Mouse (Mus musculus): Measurements from ENCODE around the gene Wfikkn1. TPM values are rescaled to one million over a fixed set of nuclear protein-coding genes. Genes with fewer than 3 reads are reported as not detected.

The Wfikkn1 gene
- polyA plus RNA-seq, 1 experiment from 2014 or later: 0.35 TPM

DNA sequence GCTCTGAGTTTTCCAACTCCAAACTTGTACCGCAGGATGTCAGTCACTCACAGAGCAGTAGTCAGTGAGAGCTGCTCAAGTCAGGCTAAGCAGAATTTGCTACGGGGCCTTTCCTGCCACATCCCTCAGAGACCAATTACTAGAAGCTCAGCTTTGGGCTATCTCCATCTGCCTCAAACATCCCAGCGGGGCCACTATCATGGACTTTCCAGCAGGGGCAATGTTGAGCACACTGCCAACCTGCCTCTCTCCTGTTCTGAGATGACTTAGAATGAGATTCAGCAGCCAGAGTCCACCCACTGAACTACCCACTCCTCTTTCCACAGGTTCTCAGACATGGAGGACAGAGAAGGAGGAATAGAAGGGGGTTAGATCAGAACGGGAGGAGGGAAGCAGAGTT lies 5.0 kb upstream of the Wfikkn1 start:
- 51% methylated on average over 4 of the region's 4 CpGs for WGBS (ENCODE audit: insufficient replicate concordance)
- H3K27ac ChIP-seq (replicated peaks): no peak overlapping the region
- no peak for ATAC-seq (ENCODE audit: insufficient read depth)

DNA sequence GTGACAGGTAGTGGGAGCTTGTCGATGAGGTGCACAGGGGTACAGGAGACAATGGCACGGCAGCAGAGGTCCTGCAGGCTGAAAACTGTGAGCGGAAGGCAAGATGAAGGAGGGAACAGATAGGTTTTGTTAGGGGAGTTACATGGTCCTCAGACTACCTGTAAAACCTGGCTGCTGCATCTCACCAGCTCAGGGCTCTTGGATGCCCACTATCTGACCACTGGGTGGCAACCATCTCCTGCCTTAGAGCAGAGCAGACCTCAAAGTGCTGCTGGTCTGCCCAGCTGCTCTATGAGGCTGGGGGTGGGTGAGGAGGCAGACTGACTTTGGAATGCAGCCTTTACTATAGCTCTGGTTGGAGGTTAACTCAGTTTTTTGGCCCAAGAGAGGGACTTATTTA lies 3.2 kb upstream of the Wfikkn1 start:
- Histone ChIP-seq H3K9ac (no peak overlapping the region), H3K36me3 (replicated peaks) (peaks cover 36% of the 10 kb centered on the region), H3K4me3 (replicated peaks) (no peak overlapping the region), H3K27me3 (no peaks in the 10 kb centered on the region), H3K9me3 (replicated peaks) (no peaks in the 10 kb centered on the region), H3K4me1 (replicated peaks) (peaks cover 51% of the 10 kb centered on the region), H3K27ac (replicated peaks) (no peak overlapping the region), H3K4me2 (no peak overlapping the region)
- WGBS (ENCODE audit: insufficient replicate concordance): 82% methylated on average over 3 of the region's 3 CpGs
- no peak for ATAC-seq (ENCODE audit: insufficient read depth)

More for the DNA sequence above, 5.0 kb upstream of the Wfikkn1 start:
- Histone ChIP-seq H3K4me2 (no peak overlapping the region), H3K9ac (no peak overlapping the region), H3K27me3 (no peaks in the 10 kb centered on the region), H3K9me3 (replicated peaks) (no peaks in the 10 kb centered on the region), H3K4me3 (replicated peaks) (no peak overlapping the region), H3K4me1 (replicated peaks) (peaks cover 40% of the 10 kb centered on the region), H3K36me3 (replicated peaks) (peaks cover 28% of the 10 kb centered on the region; the same call in 1 of the 2 replicates)

DNA sequence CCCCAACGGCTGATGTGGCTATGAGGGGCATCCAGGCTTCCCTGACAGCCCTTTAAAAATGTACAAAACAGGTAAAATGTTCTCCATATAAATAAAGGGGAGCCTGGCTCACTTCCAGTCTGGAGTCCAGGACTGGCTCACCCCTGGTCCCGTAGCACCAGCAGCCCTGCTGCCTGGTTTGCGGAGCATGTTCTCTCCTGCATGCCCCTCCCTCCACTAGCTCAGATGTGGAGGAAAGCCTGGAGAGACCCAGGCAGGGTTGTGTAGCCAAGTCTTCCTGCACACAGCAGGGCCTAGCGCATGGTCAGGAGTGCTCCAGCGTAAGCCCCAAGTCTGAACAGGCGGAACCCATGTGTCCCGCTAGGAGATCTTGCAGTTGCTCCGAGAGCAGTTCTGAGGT lies 2.6 kb upstream of the Wfikkn1 start:
- H3K4me3 ChIP-seq (replicated peaks): no peak overlapping the region
- no peak for ATAC-seq (ENCODE audit: insufficient read depth)
- WGBS (ENCODE audit: insufficient replicate concordance): 87% methylated on average over 8 of the region's 8 CpGs
- H3K4me1 ChIP-seq (replicated peaks): peaks cover 52% of the 10 kb centered on the region
- H3K27ac ChIP-seq (replicated peaks): no peak overlapping the region
- peaks cover 37% of the 10 kb centered on the region for H3K36me3 ChIP-seq (replicated peaks)
- H3K9ac ChIP-seq: no peak overlapping the region
- no peaks in the 10 kb centered on the region for H3K27me3 ChIP-seq
- no peak overlapping the region for H3K4me2 ChIP-seq
- no peaks in the 10 kb centered on the region for H3K9me3 ChIP-seq (replicated peaks)

DNA sequence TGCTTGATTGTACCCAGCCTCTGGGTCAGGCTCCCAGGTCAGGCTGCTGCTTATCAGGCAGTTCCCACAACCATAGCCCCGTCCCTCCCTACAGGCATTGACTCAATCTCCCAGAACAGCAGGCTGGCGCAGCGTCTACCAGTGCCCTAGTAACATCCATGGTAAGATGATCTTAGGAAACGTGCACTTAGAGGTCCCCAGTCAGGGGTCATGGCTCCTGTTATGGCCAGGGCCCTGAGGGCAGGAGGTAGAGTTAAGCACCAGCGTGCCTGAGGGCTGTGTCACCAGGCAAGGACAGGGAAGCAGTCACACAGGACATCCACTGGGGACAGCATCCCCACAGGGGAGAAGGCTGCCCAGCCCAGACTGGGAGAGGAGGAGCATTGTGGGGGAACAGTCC lies 1.6 kb upstream of the Wfikkn1 start:
- ATAC-seq (ENCODE audit: insufficient read depth): 0 out of 2 replicates have a peak, but pooled peaks have one; percentile 14
- WGBS (ENCODE audit: insufficient replicate concordance): 28% methylated on average over 5 of the region's 5 CpGs
- peaks cover 58% of the 10 kb centered on the region for H3K4me1 ChIP-seq (replicated peaks)

DNA sequence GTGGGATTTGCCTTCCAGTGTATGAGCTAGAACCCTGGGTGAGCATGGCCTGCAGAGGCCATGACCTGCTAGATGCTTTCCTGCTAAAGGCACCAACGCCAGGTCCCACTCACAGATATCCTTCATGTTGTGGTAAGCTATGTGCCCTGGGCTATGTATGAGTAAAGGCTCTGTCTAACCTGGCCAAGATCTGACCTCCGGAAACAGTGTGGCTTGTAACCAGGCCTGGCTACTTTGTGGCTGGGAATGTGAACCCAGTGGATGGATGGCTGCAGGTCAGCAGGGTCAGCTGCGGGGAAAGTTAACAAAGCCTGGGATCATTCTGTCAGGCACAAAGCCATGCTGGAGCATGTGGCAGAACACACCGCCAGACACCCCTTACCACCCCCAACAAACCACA lies 1.0 kb upstream of the Wfikkn1 start:
- Histone ChIP-seq H3K4me1 (replicated peaks) (peaks cover 60% of the 10 kb centered on the region), H3K4me2 (no peak overlapping the region), H3K36me3 (replicated peaks) (peaks cover 38% of the 10 kb centered on the region), H3K4me3 (replicated peaks) (no peak overlapping the region), H3K9me3 (replicated peaks) (no peaks in the 10 kb centered on the region), H3K27me3 (no peaks in the 10 kb centered on the region), H3K9ac (no peak overlapping the region), H3K27ac (replicated peaks) (no peak overlapping the region; the same call in 1 of the 2 replicates)
- no peak for ATAC-seq (ENCODE audit: insufficient read depth)
- 64% methylated on average over 4 of the region's 4 CpGs for WGBS (ENCODE audit: insufficient replicate concordance)

More for the DNA sequence above, 1.6 kb upstream of the Wfikkn1 start:
- Histone ChIP-seq H3K9me3 (replicated peaks) (no peaks in the 10 kb centered on the region), H3K27me3 (no peaks in the 10 kb centered on the region), H3K4me3 (replicated peaks) (no peak overlapping the region), H3K27ac (replicated peaks) (no peak overlapping the region), H3K4me2 (no peak overlapping the region), H3K9ac (no peak overlapping the region), H3K36me3 (replicated peaks) (peaks cover 38% of the 10 kb centered on the region)

DNA sequence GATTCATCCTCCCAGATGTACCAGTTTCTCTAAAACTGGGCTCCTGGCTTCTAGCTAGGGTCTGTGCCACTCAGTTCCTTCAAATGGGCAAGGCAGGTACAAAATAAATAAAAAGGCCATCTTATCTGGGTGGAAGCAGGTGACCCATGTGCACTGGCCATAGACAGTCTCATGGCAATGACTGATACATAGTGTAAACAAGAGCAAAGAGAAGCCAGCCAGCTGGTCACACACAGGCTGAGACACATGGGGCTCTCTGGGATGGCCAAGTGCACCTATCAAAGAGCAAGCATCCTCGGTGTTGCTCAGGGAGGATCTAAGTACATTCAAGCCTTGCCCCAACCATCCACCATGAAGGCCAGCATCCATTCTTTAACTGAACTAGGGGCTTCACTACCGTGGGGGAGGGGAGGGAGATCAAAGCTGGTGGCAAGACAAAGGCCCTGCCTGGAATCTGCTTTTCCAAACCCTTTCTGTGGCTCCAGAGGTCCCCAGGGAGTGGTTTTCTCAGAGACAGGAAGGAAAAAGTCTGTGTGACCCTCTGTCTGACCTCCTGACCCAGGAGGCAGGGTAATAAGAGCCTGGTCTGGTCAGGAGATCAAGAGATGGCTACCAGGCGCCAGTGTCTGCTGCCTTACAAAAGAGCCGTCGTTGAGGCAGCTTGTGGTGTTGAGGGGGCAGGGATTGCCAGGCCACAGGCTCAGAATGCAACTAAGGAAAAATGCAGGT lies 419 bp upstream of the Wfikkn1 start:
- Histone ChIP-seq H3K9me3 (replicated peaks) (no peaks in the 10 kb centered on the region), H3K36me3 (replicated peaks) (peaks cover 38% of the 10 kb centered on the region), H3K27ac (replicated peaks) (peak overlapping the region; percentile 14; the same call in 1 of the 2 replicates), H3K4me3 (replicated peaks) (no peak overlapping the region), H3K9ac (no peak overlapping the region), H3K4me2 (no peak overlapping the region), H3K27me3 (no peaks in the 10 kb centered on the region), H3K4me1 (replicated peaks) (peaks cover 63% of the 10 kb centered on the region)
- ATAC-seq (ENCODE audit: insufficient read depth): no peak
- 35% methylated on average over 5 of the region's 5 CpGs for WGBS (ENCODE audit: insufficient replicate concordance)

DNA sequence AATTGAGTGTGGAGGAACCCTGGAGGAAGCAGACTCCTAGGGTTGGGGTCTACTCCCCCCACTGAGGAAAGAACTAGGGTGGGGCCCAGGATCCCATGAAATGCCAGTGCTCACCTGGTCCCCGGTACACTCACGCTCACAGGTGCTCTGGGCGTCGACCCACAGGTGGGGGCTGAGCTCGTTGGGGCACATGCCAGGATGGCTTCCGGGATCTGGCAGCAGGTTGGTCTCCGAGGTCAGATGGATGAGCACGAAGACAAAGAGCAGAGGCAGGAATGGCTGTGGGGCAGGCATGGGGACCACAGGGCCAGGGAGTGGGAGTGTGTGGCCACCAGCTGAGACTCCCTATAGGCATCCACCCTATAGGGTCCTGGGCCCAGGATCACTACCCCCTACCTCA lies 908 bp downstream of the Wfikkn1 start:
- no peak overlapping the region for H3K27ac ChIP-seq (replicated peaks)
- no peak overlapping the region for H3K4me3 ChIP-seq (replicated peaks)
- H3K36me3 ChIP-seq (replicated peaks): peaks cover 38% of the 10 kb centered on the region
- H3K4me1 ChIP-seq (replicated peaks): peaks cover 66% of the 10 kb centered on the region
- no peak overlapping the region for H3K9ac ChIP-seq
- no peak overlapping the region for H3K4me2 ChIP-seq
- H3K27me3 ChIP-seq: no peaks in the 10 kb centered on the region
- 80% methylated on average over 8 of the region's 8 CpGs for WGBS (ENCODE audit: insufficient replicate concordance)
- ATAC-seq (ENCODE audit: insufficient read depth): no peak
- H3K9me3 ChIP-seq (replicated peaks): no peaks in the 10 kb centered on the region

DNA sequence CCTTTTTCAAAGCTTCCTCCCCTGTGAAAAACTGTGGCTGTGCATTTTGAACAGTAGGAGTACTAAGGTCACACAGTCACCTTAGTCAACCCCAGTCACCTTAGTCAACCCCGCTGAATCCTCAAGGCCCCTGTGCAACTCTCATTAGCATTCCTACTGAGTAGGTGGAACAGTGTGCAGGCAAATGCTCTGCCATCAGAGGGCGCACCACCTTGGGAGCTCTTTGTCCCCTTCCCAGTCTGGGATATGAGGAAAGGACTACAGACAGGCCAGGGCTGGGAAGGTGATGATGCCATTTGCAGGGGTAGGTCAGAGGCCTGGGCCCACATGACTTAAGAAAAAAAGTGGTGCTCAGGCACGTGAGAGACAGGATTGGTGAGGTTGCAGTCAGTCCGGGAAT lies 1.4 kb downstream of the Wfikkn1 start:
- 68% methylated on average over 4 of the region's 4 CpGs for WGBS (ENCODE audit: insufficient replicate concordance)
- no peak overlapping the region for H3K9ac ChIP-seq
- H3K4me3 ChIP-seq (replicated peaks): no peak overlapping the region
- H3K9me3 ChIP-seq (replicated peaks): no peaks in the 10 kb centered on the region
- H3K4me2 ChIP-seq: no peak overlapping the region
- H3K4me1 ChIP-seq (replicated peaks): peaks cover 71% of the 10 kb centered on the region
- ATAC-seq (ENCODE audit: insufficient read depth): no peak
- no peak overlapping the region for H3K27ac ChIP-seq (replicated peaks)
- H3K36me3 ChIP-seq (replicated peaks): peaks cover 34% of the 10 kb centered on the region
- H3K27me3 ChIP-seq: no peaks in the 10 kb centered on the region

DNA sequence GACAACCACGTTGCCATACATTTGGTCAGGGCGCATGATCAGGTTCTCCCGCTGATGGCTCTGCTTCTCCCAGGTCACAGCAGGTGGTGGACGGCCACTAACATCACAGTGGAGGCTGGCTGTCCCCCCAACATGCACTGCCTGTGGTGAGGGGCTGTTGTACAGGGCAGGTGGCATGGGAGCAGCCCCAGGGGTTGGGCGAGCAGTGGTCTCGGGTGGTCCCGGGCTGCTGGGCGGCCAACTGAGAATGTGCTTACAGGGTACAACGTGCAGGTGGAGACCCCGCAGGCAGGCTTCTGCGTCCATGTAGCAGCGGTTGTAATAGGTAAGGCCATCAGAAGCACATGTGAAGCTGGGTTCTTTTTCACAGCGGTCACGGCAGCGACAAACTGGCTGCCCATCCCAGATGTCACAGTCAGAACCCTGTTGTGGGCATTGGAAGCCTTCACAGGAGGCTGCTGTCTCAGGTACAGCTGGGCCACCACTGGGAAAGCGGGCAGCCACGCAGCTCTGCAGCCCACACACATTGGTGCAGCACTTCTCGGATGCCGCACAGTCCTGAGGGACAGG lies 2.0 kb downstream of the Wfikkn1 start:
- Histone ChIP-seq H3K27ac (replicated peaks) (no peak overlapping the region), H3K9me3 (replicated peaks) (no peaks in the 10 kb centered on the region), H3K9ac (no peak overlapping the region), H3K4me3 (replicated peaks) (no peak overlapping the region), H3K4me2 (no peak overlapping the region), H3K4me1 (replicated peaks) (peaks cover 76% of the 10 kb centered on the region), H3K36me3 (replicated peaks) (peaks cover 29% of the 10 kb centered on the region), H3K27me3 (no peaks in the 10 kb centered on the region)
- ATAC-seq (ENCODE audit: insufficient read depth): no peak
- whole genome bisulfite sequencing (ENCODE audit: insufficient replicate concordance): 87% methylated on average over 19 of the region's 19 CpGs

DNA sequence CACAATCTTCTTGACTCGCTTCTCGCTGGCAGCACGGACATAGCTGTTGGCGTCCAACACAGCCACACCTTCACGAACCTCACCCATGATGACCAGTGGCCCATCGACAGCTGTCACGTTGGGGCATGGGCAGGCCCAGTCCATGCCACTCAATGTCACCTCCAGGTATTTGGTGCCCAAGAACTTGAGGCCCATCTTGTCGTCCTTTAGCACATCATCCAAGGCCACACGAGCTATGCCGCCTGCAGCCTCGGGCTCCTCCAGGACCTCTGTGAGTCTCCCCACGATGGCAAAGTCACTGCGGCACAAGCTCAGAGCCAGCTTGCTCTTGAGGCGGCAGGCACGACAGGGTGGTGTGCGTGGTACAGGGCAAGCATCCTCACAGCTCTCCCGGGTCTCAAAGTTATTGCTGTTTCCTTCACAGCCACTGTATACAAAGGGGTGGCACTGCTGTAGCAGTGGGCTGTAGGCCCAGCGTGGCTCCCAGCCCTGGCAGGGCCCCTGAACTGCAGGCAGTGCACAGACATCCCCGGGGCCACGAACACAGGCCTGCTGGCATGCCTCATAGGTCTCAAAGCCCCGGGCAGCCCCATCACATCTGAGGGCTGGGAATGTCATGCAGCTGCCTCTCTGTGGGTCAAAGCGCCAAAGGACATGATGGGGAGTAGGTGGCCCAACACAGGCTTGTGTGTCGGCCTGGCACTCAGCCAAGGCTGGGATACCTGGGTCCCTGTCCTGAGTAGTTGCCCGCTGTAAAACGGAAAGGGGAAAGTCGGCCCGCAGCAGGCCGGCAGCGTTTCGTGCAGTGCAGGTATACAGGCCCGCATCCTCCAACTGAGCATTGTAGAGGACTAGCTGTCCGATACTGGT lies 2.7 kb downstream of the Wfikkn1 start:
- H3K4me1 ChIP-seq (replicated peaks): peaks cover 75% of the 10 kb centered on the region
- no peak overlapping the region for H3K4me3 ChIP-seq (replicated peaks)
- no peaks in the 10 kb centered on the region for H3K9me3 ChIP-seq (replicated peaks)
- no peak overlapping the region for H3K27ac ChIP-seq (replicated peaks)
- H3K9ac ChIP-seq: no peak overlapping the region
- H3K27me3 ChIP-seq: no peaks in the 10 kb centered on the region
- no peak overlapping the region for H3K4me2 ChIP-seq
- peaks cover 24% of the 10 kb centered on the region for H3K36me3 ChIP-seq (replicated peaks)
- no peak for ATAC-seq (ENCODE audit: insufficient read depth)
- WGBS (ENCODE audit: insufficient replicate concordance): 85% methylated on average over 32 of the region's 32 CpGs

DNA sequence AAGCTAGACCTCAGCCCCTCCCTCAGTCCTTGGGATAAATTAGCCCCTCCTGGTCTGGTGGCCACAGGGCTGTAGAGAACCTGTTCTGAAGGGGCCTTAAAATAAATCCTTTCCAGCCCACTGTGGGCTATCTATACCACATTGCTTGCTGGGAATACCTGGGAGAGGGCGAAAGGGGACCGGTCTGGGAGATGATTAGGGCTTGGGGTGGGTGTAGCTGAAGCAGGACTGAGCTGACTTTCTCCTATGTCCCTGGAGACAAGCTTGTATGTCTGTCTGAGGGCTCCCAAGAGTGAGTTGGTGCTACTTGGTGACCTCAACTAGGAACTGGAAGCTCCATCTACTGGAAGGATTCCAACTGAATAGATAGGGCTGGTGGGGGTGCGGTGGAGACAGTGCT lies 3.6 kb downstream of the Wfikkn1 start:
- Histone ChIP-seq H3K9ac (no peak overlapping the region), H3K4me1 (replicated peaks) (peaks cover 65% of the 10 kb centered on the region), H3K27me3 (no peaks in the 10 kb centered on the region), H3K9me3 (replicated peaks) (no peaks in the 10 kb centered on the region), H3K4me2 (0 out of 2 replicates have a peak overlapping the region, but pooled peaks have one; percentile 89), H3K27ac (replicated peaks) (no peak overlapping the region), H3K4me3 (replicated peaks) (no peak overlapping the region), H3K36me3 (replicated peaks) (peaks cover 21% of the 10 kb centered on the region)
- WGBS (ENCODE audit: insufficient replicate concordance): 81% methylated on average over 3 of the region's 3 CpGs
- ATAC-seq (ENCODE audit: insufficient read depth): no peak

All from liver, embryonic 15.5 days (tissue).